Mouse (Mus musculus) heart, adult 10 weeks (tissue): Measurements from ENCODE around the gene Psmd10. TPM values are rescaled to one million over a fixed set of nuclear protein-coding genes. Genes with fewer than 3 reads are reported as not detected.

Source experiments
- polyA plus RNA-seq: library from polyadenylated mRNA; stranded (reverse); fragments of 350-450 nt; fragmentation: Illumina TruSeq; extraction: RNeasy Lipid Tissue Mini Kit (QIAGEN cat#74804); gene quantifications from one replicate; pipeline ENCODE4 v1.2.3, GENCODE M21; 2014; ENCODE audit warnings: low read depth, low replicate concordance

The Psmd10 gene
- polyA plus RNA-seq, result 16.2 TPM

GRCm38 (mm10) chrX:140956272-140956940, at the start of gene Psmd10, which contains the start of gene Atg4a:
Gene Psmd10, minus strand, starts transcription at chrX:140956728.
Gene Atg4a, plus strand, starts transcription at chrX:140956907.

GRCm38 (mm10) chrX:140907360-140907759, 49.2 kb downstream of the Psmd10 start, which contains the start of gene Vsig1:
Gene Vsig1, plus strand, starts transcription at chrX:140907608.

Other genes starting within 250 kb of the Psmd10 start
- not detected for gene Tex13b, start 143.3 kb downstream of the Psmd10 start, polyA plus RNA-seq
- gene Vsig1, start 49.1 kb downstream of the Psmd10 start, polyA plus RNA-seq, result not detected
- gene Atg4a, start 179 bp upstream of the Psmd10 start, polyA plus RNA-seq, result 16.7 TPM